Mouse (Mus musculus): ENCODE data around the gene Tnp2.

Gene Tnp2

DNA sequence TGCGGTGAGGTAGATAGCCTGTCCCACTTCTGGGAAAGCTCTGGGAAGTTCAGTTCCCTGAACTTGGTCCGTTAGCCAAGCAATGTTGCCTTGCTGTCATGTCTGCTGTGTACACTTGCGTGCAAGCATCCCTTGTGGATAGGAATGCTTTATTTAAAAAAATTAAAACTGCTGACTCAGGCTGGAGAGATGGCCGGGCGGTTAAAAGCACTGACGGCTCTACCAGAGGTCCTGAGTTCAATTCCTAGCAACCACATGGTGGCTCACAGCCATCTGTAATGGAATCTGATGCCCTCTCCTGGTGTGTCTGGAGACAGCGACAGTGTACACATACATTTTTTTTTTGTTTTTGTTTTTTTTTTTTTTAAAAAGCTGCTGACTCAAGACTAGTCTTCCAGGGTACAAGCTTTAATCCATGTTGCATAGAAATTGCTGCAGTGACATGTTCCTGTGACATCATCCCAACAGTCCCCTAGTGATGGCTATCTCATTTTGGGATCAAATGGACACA lies 857 bp downstream of the Tnp2 start:
- DNase-seq, result no peak

DNA sequence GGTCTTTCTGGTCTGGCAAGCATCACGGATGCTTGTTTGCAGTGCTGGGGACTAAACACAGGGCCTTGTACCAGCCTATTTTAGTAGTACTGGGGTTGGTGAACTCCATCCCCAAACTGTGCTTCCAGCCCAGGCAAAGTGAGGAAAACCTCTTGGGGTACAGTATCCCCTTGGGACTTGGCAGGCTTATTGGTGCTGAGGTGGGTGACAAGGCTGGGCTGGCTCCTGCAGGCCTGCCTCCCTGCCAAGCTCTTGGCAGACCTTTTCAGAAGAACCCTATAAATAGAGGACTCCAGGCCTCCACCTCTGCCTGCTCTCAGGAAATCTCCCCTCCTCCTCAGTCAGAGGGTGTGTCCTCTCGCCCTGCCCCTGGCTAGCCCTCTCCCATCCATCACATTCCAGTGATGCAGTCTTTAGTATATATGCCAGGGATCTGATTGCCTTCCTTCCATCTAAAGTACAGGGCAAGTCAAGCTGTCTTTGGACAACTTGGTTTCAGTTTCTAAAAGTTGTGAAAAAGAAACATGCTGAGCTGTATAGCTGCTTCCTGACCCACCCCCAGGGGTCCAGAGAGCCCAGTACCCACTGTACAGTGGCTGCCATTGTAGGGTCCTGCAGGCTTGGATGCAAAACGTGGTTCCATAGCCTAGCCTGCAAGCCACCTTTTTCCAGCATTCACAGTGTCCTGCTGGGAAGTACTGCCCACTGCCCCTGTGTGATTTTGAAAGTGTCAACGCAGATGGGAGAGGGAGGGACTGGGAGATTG lies 1.5 kb downstream of the Tnp2 start:
- DNase-seq, result no peak

DNA sequence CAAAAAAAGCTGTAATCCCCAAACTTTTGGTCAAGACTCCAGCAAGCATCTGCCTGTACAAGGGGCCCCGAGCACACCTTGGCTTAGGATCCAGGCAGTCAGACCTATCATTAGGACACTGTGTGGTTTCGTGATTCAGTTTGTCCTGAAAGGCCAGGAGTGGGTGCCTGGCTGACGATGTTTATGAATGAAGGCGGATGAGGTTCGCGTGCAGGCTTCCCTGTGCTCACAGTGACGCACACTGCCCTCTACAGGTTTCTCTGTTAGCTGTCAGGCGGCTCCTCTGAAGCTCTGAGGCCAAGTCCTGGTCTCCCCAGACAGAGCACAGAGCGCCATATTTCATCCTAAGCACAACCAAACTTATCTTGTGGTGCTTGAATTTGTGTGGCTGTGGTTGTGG lies 2.2 kb downstream of the Tnp2 start:
- peak; percentile 90 for DNase-seq

DNA sequence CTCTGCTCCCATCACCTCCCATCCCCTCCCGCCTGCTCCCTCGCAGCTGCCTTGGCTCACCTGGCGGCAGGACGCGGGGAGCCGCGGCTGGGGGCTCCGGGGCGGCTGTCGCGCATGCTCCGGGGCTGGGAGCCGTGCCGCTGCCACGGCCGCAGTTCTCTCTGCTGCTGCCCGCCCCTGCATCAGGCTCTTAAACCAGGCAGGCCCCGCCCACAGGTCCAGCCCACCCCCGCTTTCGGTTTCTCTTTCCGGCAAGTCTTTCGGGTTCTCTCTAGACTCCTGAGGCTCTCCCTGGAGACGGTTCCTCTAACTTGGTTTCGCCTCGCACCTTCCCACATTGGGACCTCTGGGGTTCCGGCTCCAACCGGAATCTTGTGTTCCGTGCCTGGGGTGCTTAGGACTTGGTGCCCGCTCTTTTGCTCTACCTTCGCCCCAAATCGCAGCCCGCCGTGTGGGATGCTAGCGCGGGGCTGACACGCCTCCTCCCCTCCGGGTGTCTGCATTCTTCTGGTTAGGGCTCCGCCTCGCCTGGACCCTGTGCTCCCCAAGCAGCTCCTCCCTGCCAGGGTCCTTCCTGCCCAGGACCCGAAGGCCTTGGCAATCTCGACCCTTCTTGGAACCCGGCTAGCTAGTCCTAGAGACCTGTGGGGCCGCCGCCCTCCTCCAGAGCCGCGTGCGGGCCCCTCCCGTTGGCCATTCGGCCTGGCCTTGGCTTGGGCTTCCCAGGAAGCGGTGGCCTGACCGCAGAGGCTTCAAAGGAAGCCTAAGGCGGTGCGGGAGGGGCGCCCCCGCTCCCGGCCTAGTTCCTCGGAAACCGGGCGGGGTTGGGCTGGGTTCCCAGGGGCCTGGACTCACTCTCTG lies 2.9 kb downstream of the Tnp2 start, which contains the start of gene Socs1:
Gene Socs1, minus strand, starts transcription at position 166 of the 861 bp plus-strand sequence.
- DNase-seq, result peak; percentile 76 to 80

DNA sequence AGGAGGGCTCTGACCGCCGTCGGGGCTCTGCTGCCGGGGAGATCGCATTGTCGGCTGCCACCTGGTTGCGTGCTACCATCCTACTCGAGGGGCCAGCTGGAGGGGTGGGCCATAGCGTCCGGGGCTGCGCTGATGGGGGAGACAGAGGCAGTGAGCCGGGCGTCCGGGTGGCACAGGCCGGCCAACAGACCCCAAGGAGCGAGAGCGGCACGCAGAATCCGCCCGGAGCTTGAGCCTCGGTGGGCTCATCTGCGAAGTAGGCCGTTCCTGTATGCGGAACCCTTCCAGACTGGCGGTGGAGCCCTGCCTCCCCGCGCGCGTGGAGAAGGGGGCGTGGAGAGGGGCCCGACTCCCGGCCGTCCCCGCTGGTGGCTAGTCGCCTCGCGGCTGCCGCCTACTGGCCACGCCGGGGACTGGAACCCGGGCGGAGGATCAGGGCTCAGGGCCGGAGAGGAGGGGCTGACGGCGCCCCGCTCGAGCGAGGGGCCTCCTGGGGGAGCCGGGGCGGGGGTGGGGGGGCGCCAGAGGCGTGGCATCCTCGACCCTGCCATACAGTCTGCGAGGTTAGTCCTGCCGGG lies 3.6 kb downstream of the Tnp2 start:
- peak; percentile 95 to 96 for DNase-seq

DNA sequence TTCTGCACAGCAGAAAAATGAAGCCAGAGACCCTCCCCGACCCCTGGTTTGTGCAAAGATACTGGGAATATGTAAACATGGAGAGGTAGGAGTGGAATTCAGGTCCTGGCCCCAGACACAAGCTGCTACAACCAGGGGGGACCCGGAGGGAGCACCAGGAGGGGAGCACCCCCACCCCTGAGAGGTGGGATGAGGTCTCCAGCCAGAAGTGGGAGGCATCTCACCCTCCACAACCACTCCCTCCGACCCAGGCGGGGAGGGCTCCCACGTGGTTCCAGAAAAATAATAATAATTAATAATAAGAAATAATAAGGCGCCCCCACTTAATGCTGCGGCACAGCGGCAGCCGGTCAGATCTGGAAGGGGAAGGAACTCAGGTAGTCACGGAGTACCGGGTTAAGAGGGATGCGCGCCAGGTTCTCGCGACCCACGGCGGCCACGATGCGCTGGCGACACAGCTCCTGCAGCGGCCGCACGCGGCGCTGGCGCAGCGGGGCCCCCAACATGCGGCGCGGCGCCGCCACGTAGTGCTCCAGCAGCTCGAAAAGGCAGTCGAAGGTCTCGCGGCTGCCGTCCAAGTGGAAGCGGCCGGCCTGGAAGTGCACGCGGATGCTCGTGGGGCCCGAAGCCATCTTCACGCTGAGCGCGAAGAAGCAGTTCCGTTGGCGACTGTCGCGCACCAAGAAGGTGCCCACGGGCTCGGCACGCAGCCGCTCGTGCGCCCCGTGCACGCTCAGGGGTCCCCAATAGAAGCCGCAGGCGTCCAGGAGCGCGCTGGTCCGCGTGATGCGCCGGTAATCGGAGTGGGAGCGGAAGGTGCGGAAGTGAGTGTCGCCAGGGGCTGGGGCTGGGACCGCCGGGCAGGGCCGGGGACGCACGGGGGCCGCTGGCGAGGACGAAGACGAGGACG lies 4.3 kb downstream of the Tnp2 start:
- peak; percentile 56 to 66 for DNase-seq

DNA sequence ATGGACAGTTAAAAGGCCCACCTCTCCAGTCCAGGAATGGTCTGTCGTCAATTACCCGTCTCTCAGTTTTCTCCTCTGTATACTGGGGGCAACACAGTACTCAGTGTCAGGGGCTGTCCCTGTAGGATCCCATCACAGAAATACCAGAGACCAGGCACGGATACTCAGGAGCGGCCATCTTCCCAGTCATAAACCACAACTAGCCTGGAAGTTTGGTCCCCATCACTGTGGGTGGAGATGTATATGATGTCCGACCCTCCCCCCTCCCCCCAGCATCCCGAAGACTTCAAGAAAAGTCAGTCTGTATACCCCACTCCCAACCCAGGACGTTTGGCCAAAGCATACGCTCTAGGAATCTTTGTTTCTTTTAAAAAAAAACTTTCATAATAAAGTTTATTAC lies 5.0 kb downstream of the Tnp2 start:
- DNase-seq, result no peak

DNA sequence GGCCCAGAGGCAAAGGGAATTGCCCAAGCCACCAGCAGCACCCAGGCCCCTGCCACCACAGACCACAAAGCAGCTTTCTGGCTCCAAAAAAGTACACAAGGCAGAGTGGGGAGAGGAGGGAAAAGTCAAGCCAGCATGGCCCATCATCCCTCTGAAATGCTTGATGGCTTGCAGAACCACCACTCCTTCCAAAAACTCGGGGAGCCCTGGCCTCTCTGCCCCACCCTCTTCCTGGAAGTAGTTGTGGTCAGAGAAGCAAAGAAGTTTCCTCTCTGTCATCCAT lies 5.4 kb downstream of the Tnp2 start:
- no peak for DNase-seq

DNA sequence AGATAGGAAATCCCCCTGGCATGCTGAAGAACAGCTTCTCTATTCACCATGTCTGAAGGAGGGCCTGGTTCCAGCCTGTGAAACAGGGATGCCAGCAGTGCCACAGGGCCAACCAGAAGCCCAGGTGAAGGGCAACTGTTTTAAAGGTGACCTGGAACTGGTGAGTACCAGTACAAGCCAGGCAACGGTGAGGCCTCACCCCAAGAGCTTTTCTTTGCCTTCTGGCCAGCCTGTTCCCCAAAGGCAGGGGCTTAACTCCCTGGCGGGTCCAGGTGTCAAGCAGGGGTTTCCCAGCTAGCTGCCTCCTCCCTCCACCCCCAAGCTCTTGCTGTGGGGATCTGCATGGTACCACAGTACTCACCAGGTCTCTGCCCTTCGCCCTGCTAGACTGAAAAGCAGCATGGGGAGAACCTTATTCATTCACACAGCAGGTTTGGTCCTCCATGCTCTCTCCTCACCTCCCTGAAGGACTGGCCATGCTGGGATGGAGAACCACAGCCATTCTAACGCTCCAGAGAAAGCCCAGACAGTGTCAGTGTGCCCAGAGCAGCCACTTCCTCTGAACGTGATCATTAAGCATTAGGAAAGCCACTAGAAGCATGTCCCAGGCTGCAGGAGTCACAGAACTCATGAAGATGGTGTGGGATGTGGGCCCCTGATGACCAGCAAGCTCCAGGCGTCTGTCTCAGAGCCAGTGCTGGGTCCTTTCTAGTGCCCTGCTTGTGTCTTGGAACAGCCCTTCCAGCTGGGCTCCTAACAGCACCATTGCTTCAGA lies 5.9 kb downstream of the Tnp2 start:
- no peak for DNase-seq

DNA sequence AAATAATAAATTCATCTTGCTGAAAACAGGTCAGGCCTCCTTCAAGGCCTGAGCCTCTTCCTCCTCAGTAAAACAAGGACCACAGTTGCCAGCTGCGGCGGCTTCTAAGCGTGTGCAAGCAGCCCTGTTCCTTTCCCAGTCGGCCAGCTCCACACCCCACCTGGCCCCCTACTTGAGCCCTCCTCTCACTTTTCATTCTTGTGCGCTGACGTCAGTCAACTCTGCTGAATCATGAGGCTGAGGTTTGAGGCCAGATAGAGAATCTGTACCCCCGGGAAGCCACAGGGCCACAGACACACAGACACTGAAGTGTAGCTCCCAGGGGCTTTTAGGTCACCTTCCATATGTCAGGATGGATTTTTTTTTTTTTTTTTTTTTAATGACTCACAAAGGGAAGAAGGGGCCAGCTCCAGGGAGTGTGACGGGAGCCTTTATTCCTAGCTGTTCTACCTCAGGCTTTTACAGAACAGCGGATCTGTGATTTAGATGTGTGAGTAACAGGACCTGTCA lies 6.5 kb downstream of the Tnp2 start:
- no peak for DNase-seq

DNA sequence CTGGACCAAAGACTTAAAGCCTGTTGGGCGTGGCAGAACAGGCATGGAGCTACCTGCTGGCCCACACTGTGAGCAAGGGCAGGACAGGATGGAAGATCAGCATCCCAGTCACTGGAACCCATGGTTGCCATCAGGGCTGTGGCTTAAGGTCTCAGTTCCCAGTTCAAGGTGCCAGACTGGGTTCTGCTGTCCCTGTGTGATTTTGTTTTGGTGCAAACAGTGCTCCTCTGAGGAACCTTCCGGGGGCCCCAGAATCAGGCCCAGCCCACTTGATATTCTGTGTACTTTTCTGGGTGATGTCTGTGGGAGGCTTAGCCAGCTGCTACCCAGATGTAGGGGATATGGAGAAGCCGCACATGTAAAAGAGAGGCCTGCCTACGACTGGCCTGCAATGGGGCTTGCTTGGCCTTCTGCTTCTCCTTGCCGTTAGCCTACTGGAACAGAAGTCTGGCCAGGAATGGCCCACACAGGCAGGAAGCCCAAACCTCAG lies 7.8 kb downstream of the Tnp2 start:
- DNase-seq, result no peak

DNA sequence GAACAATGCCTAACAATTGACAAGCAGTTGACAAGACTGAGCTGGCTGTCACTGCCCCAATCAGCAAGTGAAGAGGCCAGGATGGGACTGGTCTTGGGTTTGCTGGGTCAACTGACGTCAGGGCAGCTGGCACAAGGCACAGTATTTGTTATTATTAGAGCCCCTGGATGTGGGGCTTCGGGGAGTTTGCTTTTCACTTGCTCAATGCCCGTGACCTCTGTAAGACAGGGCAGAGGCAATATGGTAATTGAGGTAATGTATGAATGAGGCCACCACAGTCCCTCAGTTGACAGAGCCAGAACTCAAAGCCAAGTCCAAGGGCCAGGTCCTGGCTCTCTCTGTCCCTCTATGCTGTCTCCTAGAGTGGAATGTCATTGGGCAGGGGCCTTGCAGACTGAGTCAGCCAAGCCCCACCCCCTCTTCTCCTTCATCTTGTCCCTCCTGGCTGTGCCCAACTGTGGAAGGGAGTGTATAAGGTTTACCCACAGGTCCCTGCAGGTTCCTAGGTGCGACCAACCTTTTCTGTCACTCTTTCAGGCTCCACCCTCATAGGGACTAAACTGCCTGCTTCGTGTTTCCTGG lies 10.8 kb downstream of the Tnp2 start:
- no peak for DNase-seq

DNA sequence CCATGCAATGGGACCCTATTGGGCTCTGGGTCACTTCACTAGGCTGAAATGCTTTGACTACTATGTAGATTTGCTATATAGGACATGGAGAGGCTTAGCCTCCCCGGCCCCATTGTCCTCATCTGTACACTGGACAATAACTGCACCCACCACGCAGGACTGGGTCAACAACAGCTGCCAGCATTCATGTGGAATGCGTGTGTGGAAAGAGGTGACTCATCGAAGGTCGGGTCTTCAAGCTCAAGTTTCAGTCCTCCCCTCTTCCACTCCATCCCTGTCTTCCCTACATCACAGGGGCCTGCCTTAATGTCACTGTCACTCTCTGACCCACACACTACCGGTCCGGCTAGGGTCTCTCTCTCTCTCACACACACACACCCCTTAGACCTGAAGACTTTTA lies 12.1 kb downstream of the Tnp2 start:
- DNase-seq, result no peak

DNA sequence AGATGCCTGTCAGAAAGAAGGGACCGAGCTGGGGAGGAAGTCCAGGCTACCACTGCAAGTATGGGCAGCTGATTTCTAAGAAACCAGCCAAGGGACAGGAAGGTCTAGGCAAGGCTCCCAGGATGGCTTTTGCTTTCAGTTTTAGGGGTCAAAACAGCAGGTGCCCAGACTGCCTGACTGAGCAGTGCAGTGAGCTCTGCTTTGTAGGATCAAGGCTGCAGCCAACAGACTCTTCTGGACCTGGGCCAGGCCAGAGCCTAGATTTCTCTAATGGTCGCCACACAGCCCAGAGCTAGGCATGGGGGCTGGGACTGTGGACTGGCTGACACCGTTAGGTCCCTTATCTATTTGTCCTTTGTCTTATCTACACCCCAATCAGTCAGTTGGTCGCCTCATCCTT lies 13.7 kb downstream of the Tnp2 start:
- DNase-seq, result peak in 1 of 2 experiments; percentile 31

DNA sequence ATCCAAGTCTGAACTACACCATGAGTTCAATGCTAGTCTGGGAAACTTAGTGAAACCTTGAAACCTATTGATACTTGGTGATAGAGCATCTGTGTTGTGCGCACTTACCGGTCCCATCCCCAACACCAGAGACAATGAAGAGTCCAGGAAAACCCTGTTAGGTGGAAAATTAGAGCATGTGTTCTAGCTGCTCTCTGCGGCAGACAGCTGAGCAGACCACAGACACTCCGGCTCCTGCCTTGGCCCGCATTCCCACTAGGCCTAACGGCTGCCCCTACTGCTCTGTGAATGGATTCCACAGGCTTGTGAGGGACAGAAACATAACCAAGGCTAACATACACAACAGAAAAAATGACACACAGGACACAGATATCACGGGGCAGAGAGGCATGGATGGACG lies 14.9 kb downstream of the Tnp2 start:
- no peak for DNase-seq

DNA sequence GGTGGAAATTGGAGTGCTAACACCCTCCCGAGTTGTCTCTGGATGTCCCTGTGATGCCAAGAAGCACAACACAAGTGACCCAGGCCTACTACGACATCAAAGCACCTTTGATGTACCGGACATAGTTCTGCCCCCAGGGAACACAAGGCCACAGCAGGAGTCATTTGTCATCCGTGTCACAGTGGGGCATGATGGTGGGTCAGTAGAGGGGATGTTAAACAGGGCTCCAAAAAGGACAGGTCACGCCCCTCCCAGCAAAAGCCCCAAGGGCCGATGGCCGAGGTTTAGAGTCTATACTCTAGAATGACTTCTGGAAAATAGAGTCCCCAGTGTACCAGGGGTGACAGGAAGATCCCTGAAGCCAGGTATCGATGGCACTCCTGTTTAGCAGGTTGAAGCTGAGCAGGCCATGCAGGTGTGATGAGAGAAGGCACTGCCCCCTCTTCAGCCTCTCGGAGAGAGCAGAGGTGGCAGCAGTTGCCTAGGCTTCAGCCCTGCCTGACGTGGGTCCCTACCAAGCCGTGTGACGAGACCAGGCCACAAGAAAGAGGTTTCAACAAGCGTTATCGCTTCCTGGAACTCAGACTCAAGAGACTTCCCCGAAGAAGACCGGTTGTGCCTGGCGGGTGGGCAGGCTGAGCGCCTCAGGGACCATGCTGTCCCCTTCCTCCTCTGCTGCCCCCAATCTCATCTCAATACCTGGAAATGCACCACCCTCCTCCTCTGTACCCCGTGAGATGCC lies 16.5 kb downstream of the Tnp2 start:
- DNase-seq, result no peak

DNA sequence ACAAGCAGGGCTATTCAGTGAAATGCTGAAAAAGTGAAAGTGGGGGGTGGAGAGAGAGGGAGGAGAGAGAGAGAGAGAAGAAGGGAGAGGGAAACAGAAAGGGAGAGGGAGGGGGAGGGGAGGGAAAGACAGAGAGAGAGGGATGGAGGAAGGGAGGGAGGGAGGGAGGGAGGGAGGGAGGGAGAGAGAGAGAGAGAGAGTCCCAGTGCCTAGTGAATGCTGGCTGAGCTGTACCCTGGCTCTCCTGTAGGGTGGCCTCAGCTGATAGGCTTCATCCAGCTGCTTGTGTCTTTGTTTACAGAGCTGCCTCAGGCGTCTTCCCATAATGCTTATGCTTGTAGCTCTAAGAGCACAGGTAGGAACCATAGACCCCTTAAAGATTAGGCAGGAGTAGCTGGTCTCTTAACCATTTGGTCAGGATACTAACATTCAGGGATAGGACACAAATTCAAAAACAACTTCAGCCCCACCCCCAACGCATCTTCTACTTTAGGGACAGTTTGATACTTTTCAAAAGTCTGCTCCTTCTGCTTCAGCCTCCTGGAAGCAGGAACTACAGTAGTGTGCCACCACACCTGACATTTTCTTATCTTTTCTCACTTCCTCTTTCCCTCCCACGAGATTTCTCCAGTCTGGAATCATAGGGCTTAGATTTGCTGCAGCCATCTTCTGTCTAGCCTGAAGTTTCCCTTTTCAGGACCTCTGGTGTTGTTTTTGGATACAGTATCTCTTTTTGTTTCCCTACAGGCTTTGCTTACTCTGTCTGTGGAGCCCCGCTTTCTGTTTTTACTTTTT lies 17.7 kb downstream of the Tnp2 start:
- DNase-seq, result no peak

DNA sequence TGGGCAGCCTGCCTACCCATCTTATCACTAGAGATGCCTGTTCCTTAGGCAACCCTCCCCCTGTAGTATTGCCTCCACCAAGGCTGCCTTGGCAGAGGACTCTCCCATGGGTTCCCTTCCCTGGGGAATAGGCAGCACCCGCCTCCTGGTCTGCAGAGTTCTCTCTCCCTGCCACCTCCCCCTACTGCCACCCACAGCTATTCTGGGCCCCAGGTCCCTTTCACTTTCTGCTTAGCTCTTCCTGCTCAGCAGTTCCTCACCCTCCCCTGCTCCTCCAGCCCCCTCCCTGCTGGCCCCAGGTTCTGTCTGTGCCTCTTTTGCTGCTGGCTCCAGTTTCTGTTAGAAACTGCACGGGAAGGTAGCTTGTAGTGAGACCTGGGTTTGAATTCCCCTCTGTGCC lies 18.8 kb downstream of the Tnp2 start:
- DNase-seq, result no peak

DNA sequence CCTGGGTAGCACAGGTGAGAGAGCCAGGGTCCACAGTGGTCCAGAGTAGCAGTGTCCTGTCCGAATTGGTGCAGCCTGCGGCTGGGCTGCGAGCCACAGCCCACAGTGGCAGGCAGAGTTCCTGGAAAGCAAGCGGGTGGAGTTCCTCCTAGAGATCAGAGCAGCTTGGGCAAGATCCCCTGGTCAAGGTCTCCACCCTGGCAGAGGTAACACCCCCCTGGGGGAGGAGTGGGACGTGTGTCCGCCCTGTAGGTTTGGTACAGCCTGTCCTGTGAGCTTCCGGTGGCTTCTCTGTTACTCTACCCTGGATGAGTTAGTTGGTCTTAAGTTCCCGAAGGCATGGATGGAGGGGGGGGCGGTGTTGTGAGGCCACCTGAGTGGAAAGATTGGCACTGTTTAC lies 19.6 kb downstream of the Tnp2 start:
- no peak for DNase-seq
